Mouse (Mus musculus) forebrain, postnatal 0 days (tissue): ENCODE results near the gene Ccdc47. TPM values are rescaled to one million over a fixed set of nuclear protein-coding genes. Genes with fewer than 3 reads are reported as not detected.

Source experiments
- ATAC-seq: fragments of 200-750 bp; cut with Nextera tagmentation; 2 replicates; pipeline ENCODE4 v1.8.0; 2017; ENCODE audit warnings: mild to moderate bottlenecking, moderate library complexity
- DNase-seq: peaks from one replicate; pipeline ENCODE4 v3.0.0-alpha.2; 2015
- H3K27ac ChIP-seq: fragments of 300-500 bp; sonication (generic); 2 replicates; pipeline ENCODE4 v1.5.1; 2014; ENCODE audit warnings: low read depth, mild to moderate bottlenecking, antibody characterized with exemption, low read length, moderate library complexity, mixed read lengths
- H3K27me3 ChIP-seq: fragments of 300-500 bp; sonication (generic); 2 replicates; pipeline ENCODE4 v1.6.1; 2014; ENCODE audit warnings: mild to moderate bottlenecking, low read length, mixed read lengths; ENCODE audit not compliant: insufficient read depth
- H3K36me3 ChIP-seq: fragments of 300-500 bp; sonication (generic); 2 replicates; pipeline ENCODE4 v1.6.1; 2014; ENCODE audit warnings: mild to moderate bottlenecking, moderate library complexity; ENCODE audit not compliant: insufficient read depth
- H3K4me1 ChIP-seq: fragments of 300-500 bp; sonication (generic); 2 replicates; pipeline ENCODE4 v1.6.1; 2014; ENCODE audit warnings: antibody characterized with exemption; ENCODE audit not compliant: insufficient read depth
- H3K4me2 ChIP-seq: fragments of 300-500 bp; sonication (generic); 2 replicates; pipeline ENCODE4 v1.6.1; 2014; ENCODE audit warnings: low read depth, mild to moderate bottlenecking, moderate library complexity
- H3K4me3 ChIP-seq: fragments of 300-500 bp; sonication (generic); 2 replicates; pipeline ENCODE4 v1.5.1; 2014; ENCODE audit warnings: low read depth, low read length, mixed read lengths
- H3K9ac ChIP-seq: fragments of 300-500 bp; sonication (generic); 2 replicates; pipeline ENCODE4 v1.6.1; 2014; ENCODE audit warnings: mild to moderate bottlenecking
- H3K9me3 ChIP-seq: fragments of 300-500 bp; sonication (generic); 2 replicates; pipeline ENCODE4 v1.6.1; 2016; ENCODE audit warnings: low read length
- CTCF ChIP-seq: sonication (generic); IDR thresholded peaks from 2 replicates; pipeline ENCODE4 v1.5.1; 2016; ENCODE audit warnings: antibody characterized with exemption, control low read depth, low read depth
- WGBS: fragments of 180-500 bp; shearing (Covaris S2); extraction: QIAGEN DNeasy Blood & Tissue Kit; methylation state at CpG from one replicate; pipeline ENCODE4 v1.1.7; 2014; 5-methylcytosine and 5-hydroxymethylcytosine counted together
- polyA plus RNA-seq: library from polyadenylated mRNA; unstranded; fragments of >200 nt; fragmentation: Nextera tagmentation; extraction: Ambion mirVana; gene quantifications from 2 replicates; pipeline ENCODE4 v1.2.1, GENCODE M21; 2015
- total RNA-seq: library from RNA; depleted of rRNA; stranded (reverse); fragments of >200 nt; gene quantifications from 2 replicates; pipeline ENCODE4 v1.2.3, GENCODE M21; 2014

Gene Ccdc47
- total and polyA plus RNA-seq, 2 experiments from 2014 or later: 41.0 to 90.1 TPM

- Histone ChIP-seq H3K27me3 (no peaks in the 10 kb centered on the region), H3K9ac (no peak overlapping the region), H3K4me1 (no peaks in the 10 kb centered on the region), H3K27ac (no peak overlapping the region), H3K9me3 (no peaks in the 10 kb centered on the region), H3K4me2 (no peak overlapping the region), H3K36me3 (peaks cover 52% of the 10 kb centered on the region), H3K4me3 (no peak overlapping the region)
- no peak for ATAC-seq
- DNase-seq: no peak
- 91% methylated on average over 4 of the region's 4 CpGs for WGBS
- no peak for TF ChIP-seq CTCF
Observed at GRCm38 (mm10) chr11:106198277-106198676, 17.9 kb downstream of the Ccdc47 start.

DNA sequence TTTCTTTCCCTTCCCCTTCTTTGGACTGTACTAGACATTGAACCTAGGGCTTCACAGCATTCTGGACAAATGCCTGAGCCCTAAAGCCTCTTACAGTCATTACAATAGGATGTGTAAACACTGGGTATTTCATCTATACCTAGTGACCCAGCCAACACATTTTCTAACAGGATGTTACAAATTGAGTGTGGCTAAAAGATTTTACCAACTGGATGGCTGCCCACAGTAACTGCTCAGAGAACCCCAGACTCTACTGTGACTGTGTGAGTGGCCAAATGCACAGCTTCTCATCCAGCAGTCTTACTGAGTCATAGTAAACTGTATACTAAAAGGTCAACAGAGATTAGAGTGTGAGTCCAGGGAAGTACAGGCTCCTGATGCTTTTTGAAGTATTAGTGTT, 20.8 kb downstream of the Ccdc47 start:
- Histone ChIP-seq H3K27me3 (no peaks in the 10 kb centered on the region), H3K4me2 (no peak overlapping the region), H3K4me3 (no peak overlapping the region), H3K27ac (no peak overlapping the region), H3K9ac (no peak overlapping the region), H3K9me3 (no peaks in the 10 kb centered on the region), H3K36me3 (peaks cover 26% of the 10 kb centered on the region), H3K4me1 (0 out of 2 replicates have a peak, but pooled peaks cover 4% of the 10 kb centered on the region)
- ATAC-seq (no peak), DNase-seq (no peak)
- no peak for TF ChIP-seq CTCF

DNA sequence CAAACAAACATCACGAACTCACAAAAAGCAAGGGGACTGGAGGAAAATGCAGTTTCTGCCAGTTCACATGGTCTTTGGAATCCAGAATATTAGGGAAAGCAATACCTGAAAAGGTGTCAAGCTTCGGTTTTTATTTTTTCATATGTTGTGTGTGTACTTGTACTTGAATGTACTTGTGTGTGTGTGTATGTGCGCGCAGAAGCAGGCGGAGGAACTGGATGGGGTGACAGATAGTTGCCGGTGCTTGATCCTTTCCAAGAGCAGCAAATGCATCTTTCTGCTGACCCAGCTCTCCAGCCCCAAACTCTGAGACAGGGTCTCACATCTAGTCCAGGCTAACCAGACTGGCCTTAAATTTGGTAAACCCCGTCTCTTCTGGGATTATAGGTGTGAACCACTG, 21.3 kb downstream of the Ccdc47 start:
- Histone ChIP-seq H3K9ac (no peak overlapping the region), H3K9me3 (no peaks in the 10 kb centered on the region), H3K4me2 (no peak overlapping the region), H3K27ac (no peak overlapping the region), H3K4me1 (0 out of 2 replicates have a peak, but pooled peaks cover 4% of the 10 kb centered on the region), H3K36me3 (peaks cover 22% of the 10 kb centered on the region), H3K4me3 (no peak overlapping the region), H3K27me3 (no peaks in the 10 kb centered on the region)
- DNase-seq (no peak), ATAC-seq (no peak)
- 95% methylated on average over 7 of the region's 7 CpGs for WGBS
- no peak for TF ChIP-seq CTCF

DNA sequence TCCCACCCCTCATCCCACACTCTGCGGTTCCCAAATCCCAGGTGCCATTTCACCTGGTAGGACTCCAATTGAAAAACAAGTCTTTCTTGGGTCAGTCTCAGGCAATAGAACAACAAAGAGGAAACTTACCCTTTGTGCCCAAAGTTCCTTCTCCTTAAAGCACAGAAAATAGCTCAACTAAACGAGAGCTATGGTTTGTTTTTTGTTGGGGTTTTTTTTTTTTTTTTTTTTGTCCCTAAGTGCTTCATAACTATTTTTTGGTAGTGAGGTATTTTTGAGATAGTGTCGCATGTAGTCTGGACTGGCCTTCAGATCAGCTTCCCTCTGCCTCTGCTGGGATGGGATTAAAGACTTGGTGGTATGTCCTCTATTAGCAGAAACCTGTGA, 22.0 kb downstream of the Ccdc47 start:
- 31% methylated on average over 3 of the region's 3 CpGs for WGBS
- no peak for TF ChIP-seq CTCF
- Histone ChIP-seq H3K4me1 (0 out of 2 replicates have a peak, but pooled peaks cover 4% of the 10 kb centered on the region), H3K4me2 (peak overlapping the region; percentile 65), H3K9me3 (no peaks in the 10 kb centered on the region), H3K27me3 (no peaks in the 10 kb centered on the region), H3K9ac (peak overlapping the region; percentile 67; the same call in 1 of the 2 replicates), H3K36me3 (peaks cover 21% of the 10 kb centered on the region), H3K27ac (peak overlapping the region; percentile 76), H3K4me3 (peak overlapping the region; percentile 65)
- ATAC-seq (no peak), DNase-seq (no peak)

DNA sequence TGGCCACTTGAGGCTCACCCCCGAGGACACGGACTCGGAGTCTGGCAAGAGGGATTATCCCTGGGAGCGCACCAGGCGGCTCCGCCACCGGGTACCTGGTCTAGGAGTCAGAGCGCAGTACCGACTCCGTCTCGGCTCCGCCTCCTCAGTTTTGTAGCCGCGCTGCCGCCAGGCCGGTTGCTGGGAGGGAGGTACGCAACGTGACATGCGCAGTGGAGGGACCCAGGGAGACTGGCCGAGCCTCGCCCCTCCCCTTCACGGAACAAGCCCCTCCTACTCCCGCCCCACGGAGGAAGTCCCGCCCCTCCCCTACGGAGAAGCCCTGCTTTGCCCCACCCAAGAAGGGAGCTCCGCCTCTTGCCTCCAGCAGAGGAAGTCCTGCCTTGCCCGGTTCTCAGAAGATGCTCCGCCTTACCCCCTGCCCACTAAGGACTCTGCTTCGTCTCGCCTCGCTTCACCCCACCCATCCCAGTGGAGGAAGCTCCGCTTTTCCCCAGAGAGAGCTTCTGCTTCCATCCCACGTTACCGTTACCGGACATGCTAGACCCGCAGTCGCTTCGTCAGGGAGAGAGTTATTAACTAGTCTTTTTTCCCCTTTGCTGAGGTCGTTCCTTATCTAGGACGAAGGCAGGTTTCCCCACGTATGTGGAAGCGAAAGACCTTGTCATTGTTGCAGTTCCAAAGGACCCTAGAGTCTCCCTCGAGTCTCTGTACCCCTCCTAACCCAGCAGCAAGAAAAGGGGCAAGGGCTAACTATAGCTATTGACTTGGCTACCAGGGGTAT, 22.6 kb downstream of the Ccdc47 start:
- Histone ChIP-seq H3K36me3 (peaks cover 21% of the 10 kb centered on the region), H3K4me2 (peak overlapping the region; percentile 65), H3K4me3 (peak overlapping the region; percentile 65), H3K27ac (peak overlapping the region; percentile 76), H3K27me3 (no peaks in the 10 kb centered on the region), H3K4me1 (0 out of 2 replicates have a peak, but pooled peaks cover 4% of the 10 kb centered on the region), H3K9ac (peak overlapping the region; percentile 67), H3K9me3 (no peaks in the 10 kb centered on the region)
- peak; percentile 28 for TF ChIP-seq CTCF
- WGBS: 1% methylated on average over 42 of the region's 44 CpGs
- DNase-seq (peak; percentile 98), ATAC-seq (peak; percentile 97)

GRCm38 (mm10) chr11:106192657-106193370, 23.3 kb downstream of the Ccdc47 start:
- Histone ChIP-seq H3K4me1 (0 out of 2 replicates have a peak, but pooled peaks cover 4% of the 10 kb centered on the region), H3K9ac (peak overlapping the region; percentile 67), H3K27ac (peak overlapping the region; percentile 69), H3K27me3 (no peaks in the 10 kb centered on the region), H3K4me2 (peak overlapping the region; percentile 65), H3K36me3 (peaks cover 14% of the 10 kb centered on the region; the same call in 1 of the 2 replicates), H3K4me3 (peak overlapping the region; percentile 65), H3K9me3 (no peaks in the 10 kb centered on the region)
- ATAC-seq (no peak; the same call in none of the 2 replicates), DNase-seq (no peak)
- no peak for TF ChIP-seq CTCF
- 11% methylated on average over 19 of the region's 19 CpGs for WGBS

GRCm38 (mm10) chr11:106192241-106192640, 23.9 kb downstream of the Ccdc47 start:
- ATAC-seq (no peak), DNase-seq (no peak)
- H3K27me3 ChIP-seq: no peaks in the 10 kb centered on the region
- H3K4me1 ChIP-seq: 0 out of 2 replicates have a peak, but pooled peaks cover 4% of the 10 kb centered on the region
- no peak for TF ChIP-seq CTCF
- H3K9me3 ChIP-seq: no peaks in the 10 kb centered on the region
- WGBS: 91% methylated on average over 5 of the region's 5 CpGs
- H3K36me3 ChIP-seq: peaks cover 8% of the 10 kb centered on the region; the same call in 1 of the 2 replicates
- H3K27ac ChIP-seq: no peak overlapping the region
- H3K4me3 ChIP-seq: peak overlapping the region; percentile 65; the same call in 1 of the 2 replicates
- H3K4me2 ChIP-seq: peak overlapping the region; percentile 65
- no peak overlapping the region for H3K9ac ChIP-seq
